Mouse (Mus musculus): ENCODE results near the gene Dennd4b. TPM values are rescaled to one million over a fixed set of nuclear protein-coding genes. Genes with fewer than 3 reads are reported as not detected.
"Not testable (repeated sequence)": the region's sequence is repeated elsewhere in the genome, so short reads cannot be mapped to it uniquely, and the experiment has no call there.

Gene Dennd4b
- total RNA-seq, 2 experiments from 2014 or later, result 71.3 to 76.9 TPM

DNA sequence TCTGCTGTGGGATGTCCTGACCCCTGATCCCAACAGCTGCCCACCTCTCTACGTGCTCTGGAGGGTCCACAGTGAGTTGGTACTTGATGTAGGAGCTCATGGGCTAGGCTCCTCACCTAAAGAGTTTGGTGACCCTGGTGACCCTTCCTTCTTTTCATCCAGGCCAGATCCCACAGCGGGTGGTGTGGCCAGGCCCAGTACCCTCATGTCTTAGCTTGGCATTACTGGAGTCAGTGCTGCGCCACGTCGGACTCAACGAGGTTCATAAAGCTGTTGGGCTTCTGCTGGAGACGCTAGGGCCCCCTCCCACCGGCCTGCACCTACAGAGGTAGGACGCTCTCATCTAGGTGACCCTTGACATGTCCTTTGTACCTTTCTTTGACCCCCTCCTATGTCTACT lies 14.2 kb downstream of the Dennd4b start:
- no peak for DNase-seq

DNA sequence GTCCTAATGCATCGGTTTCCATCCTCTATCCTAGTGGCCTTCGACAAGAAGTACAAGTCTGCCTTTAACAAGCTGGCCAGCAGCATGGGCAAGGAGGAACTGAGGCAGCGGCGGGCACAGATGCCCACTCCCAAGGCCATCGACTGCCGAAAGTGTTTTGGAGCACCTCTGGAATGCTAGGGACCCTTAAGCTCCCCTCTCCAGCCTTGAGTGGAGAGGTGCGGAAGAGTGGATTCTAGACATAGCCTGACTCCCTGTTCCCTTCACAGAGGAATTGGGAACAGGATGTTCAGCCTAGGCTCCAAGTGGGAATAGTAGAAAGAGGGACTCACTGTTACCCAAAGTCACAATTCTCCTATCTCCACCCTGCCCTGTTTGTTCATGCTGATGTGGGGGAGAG lies 14.8 kb downstream of the Dennd4b start:
- DNase-seq, result no peak

DNA sequence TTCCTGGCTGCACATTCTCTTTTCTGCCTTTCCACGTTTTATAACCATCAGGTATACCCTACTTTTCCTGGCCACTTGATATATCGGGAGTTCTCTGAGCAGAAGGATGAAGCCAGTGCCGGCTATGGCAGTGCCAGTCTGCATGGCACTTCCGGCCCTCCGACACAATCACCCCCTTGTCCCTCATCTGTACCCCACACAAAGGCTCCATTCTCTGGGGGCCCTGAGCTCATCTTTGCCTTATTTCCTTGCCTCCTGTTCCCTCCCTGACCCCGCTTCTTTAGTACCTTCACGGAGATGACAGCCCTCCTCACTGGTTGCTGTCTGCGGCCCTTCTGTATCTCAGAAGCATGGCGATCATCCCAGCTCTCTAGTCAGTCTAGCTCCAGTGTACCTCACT lies 15.7 kb downstream of the Dennd4b start:
- DNase-seq, result no peak

DNA sequence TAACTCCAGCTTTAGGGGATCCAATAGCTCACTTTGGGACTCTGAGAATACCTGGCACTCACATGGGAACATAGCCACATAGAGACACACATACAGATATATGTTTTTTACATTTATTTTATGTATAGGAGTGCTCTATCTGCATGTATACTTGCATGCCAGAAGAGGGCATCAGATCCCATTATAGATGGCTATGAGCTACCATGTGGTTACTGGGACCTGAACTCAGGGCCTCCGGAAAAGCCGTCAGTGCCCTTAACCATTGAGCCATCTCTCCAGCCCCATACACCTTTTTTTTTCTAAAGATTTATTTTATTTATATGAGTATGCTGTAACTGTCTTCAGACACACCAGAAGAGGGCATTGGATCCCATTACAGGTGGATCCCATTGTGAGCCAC lies 19.2 kb downstream of the Dennd4b start:
- no peak for DNase-seq

DNA sequence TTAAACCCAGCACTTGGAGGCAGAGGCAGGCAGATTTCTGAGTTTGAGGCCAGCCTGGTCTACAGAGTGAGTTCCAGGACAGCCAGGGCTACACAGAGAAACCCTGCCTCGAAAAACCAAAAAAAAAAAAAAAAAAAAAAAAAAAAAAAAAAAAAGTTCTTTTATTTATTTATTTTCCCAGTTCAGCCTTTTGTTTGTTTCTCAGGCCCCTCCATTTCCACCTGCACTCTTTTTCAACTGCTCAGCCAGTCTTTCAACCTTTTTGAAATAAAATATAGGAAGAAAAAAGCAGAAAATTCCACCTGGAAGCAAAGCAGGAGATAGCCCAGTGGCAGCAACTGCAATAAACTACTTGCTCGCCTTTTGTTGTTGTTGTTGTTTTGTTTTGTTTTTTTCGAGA lies 24.4 kb downstream of the Dennd4b start:
- DNase-seq, result not testable (repeated sequence)

DNA sequence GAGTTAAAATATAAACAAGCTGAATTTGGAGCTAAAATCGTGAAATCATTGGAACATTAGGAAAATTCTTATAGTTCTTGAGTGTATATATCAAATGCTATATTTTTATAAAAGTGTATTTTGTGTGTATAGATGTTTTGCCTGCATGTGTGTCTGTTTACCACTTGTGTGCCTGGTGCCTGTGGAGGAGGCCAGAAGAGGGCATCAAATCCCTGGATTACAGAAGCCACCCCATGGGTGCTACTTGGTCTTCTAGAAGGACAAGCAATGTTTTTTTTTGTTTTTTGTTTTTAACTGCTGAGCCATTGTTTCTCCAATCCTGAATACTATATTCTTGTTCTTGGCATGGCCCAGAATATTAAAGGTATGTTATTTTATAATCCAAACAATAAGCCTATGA lies 25.6 kb downstream of the Dennd4b start:
- DNase-seq, result no peak

DNA sequence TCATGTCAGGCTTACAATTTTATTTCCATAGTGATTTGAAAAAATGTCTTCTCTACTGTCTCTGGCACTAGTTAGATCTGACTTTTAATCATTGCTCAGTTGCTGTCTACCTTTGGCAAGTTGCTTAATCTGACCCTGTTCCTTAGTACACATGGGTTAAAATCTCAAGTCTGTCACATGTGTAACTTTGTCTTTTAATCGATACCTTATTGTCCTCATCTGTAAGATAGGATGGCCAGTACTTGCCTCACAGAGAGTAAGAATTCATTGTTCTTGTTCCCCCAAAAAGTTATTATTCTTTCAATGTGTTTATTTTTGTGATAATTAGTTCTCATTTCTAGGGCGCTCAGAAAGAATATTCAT lies 27.0 kb downstream of the Dennd4b start:
- no peak for DNase-seq

DNA sequence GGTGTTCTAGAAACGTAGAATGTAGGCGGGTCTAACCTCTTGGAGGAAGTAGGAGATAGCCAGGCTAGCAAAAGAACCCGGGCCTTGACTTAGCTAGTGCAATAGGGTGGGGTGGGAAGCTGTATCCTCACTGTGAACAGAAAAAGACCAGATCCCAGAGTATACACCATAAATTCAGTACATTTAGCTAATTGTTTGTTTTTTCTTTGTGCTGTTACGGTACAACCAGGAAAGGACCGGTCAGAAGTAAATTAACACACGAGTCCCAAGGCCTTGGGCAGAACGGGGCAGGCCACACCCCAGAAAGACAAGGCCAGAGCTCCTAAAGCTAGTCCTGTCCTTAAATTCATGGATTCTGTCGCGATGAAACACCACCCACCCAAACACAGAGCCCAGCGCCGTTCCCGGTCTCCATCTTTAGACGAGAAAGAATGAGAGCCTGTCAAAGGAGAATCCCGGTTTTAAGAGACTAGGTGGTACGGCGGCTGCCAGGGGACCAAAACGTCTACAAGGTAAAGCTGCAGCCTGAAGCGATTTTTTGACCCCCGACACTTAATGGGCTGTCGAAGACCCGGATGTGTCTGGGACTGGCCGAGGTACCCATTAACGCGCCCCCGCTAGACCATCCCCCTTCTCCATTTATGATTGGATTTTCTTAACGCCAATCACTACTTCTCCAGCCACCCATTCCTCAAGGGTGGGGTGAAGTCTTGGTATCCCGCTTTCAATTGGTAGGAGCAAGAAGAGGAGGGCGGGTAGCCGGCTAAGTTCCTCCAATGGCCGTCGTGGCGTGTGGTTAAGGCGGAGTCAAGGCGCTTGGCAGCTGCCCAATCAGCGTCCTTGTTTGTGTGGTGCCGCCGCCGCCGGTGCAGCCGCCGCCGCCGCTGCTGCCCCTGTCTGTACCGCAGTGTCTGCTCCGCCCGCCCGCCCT lies 27.6 kb downstream of the Dennd4b start, which contains the start of gene Gatad2b:
Gatad2b (plus strand) TSS at position 834 of the 931 bp plus-strand sequence.
- peak; percentile 99 for DNase-seq

DNA sequence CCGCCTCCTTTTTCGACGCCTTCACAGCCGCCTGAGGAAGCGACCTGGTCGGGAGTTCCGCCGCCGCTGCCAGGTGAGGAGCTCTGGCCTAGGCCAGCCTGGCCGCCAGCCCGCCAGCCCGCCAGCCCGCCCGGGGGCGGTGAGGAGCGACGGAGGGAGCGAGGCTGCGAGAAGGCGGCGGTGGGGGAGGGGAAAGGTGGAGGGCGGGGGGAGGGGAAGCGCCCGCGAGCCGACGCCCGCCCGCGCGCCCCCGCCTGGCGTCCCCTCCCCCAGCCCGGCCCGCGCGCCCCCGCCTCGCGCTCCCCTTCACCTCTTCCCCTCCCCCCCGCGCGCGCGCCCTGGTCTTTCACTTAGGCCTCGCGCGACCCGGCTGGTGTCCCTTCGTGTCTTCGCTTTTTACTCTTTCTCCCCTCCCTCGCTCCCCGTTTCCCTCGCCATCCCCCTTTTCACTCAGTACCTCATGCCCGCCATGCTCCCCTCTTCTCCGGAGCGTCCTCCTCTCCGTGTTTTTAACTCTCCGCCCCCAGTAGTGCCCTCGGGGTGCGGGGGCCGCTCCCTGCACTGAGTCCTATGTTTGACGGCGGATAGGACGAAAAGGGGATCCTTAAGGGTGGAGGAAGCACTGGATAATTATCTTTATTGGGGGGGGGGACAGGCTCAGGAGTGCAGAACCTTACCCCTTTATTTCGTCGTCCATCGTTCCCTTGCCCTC lies 28.5 kb downstream of the Dennd4b start:
- DNase-seq, result no peak

DNA sequence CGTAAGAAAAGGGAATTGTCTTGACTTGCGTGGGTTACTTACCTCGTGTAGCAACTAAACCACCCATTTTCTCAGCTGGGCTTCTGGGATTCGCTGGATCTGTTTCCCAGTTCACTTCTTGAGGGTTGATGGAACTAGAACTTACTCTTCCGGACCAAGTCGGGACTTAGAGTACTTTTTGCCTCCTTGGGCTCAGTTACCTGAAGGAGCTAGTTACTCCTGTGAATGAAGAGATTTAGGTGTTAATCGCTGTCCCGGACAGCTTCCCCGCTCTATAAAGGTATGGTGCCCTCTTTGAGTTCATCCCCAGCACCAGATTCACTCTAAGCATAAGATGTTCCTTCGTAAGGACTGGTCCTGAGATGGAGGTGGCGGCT lies 29.1 kb downstream of the Dennd4b start:
- DNase-seq, result no peak

DNA sequence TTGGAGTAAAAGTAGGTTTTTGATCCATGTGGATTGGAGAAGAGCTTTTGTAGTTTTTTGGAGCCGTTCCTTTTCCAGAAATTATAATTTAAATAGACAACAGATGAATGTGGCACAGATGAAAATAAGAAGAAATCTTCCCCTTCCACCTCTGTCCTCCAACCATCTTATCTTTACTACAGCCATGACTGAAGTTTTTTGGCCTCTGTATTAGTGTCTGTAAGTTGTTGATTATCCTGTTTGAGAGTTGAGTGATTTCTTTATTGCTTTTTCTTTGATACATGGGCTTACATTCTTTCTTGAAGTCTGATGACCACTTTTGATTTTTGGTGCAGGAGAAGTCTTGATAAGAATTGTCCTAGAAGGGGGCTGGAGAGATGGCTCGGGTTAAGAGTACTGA lies 29.7 kb downstream of the Dennd4b start:
- DNase-seq, result no peak

DNA sequence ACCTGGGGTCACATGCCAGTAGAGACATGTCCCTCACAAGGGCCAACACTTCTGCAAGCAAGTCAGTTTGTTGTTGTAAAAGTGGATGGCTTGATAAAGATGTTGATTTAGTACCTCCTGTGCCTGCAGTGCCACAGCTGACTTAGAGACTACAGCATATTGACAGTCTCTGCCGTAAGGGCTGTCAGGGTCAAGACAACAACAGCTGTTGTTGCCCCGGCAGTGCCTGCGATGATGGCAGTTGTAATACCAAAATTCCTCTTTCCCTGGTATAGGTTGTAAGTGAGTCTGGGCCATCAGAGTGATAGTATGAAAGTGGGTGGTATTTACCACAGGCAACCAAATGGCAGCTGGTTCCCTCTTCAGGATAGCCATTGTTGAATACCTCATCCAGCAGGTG lies 40.8 kb downstream of the Dennd4b start:
- no peak for DNase-seq

DNA sequence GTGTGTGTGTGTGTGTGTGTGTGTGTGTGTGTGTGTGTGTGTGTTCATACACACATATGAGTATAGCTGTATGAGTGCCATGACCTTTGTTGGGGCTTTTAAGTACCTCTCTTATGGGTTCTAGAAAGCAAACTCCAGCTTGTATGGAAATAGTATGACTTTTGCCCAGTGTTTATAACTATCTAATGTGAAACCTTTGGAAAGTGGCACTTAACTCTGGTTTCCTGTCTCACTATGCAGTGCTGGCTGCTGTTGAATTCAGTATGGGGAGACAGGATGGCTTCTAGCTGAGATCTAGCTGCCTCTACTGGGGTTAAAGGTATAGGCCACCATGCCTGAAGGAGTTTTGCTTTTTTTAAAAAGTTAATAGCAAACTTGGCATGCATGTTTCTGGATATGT lies 44.6 kb downstream of the Dennd4b start:
- DNase-seq, result no peak

DNA sequence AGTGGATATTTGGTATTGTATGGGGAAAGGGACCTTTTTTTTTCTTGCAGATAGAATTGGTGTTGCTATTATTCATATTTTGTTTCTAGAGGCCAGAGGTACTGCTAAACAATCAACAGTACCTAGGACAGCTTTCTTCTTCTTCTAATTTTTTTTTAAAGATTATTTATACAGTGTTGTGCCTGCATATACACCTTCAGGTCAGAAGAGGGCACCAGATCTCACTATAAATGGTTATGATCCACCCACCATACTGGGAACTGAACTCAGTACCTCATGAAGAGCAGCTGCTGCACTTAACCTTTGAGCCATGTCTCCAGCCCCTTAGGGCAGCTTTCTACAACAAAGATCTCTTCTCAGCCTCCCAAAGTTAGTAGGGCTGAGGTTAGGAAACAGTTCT lies 48.4 kb downstream of the Dennd4b start:
- no peak for DNase-seq

DNA sequence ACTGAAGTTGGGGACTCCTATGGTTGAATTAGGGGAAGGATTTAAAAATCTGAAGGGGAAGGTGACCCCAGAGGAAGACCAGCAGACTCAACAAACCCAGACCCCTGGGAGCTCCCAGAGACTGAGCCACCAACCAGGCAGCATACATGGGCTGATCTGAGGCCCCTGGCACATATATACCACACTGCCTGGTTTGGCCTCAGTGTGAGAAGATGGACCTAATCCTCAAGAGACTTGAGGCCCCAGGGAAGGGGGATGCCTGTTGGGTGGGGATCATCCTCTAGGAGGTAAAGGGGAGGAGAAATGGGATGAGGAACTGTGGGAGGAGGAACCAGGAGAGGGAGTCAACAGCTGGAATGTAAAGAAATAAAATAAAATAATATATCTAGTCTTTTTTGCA lies 49.3 kb downstream of the Dennd4b start:
- no peak for DNase-seq

DNA sequence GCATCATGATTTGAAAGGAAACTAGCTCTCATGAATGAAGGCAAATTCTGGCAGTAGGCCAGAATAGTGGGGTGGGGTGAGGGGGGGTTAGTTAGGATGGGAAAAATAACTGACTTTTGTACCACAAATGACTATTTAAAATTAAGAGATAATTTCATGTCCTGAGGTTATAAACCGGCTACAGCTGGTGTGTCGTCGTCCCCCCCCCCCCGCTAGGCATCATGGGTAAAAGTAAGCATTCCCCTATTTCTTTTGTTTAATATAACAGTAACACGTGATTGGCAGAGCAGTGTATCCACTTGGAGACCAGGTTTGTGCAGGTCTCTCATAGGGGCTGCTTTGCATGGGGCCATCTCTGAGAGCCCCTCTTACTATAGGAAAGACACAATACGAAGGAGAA lies 57.3 kb downstream of the Dennd4b start:
- DNase-seq, result no peak

DNA sequence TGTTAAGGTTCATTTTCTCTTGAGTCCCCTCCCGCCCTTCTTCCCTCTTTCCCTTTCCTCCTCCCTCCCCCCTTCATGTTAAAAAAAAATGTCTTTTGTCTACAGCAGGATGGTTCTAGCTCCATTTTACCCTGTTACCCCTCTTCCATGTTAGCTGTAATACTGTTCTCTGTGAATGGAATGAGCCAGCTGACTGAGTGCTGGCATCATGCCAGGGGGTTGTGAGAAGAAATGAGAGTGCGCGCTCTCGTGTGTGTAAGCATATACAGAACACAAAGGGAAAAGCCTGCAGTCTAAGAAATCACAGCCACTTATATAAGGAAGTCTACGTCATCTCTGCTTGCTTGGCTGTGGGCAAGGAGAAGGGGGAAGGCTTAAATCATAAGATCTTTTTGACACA lies 58.1 kb downstream of the Dennd4b start:
- peak; percentile 9 for DNase-seq

Small RNA genes within 50 kb of the gene (microRNA-seq; reads per million reads assigned to microRNA genes)
- gene Mir7012 (ENCODE audit: borderline replicate concordance in 2 of 2), result 0 reads per million in 2 experiments

Other genes starting within 250 kb of the Dennd4b start
- gene 4933434E20Rik, start 213.5 kb upstream of the Dennd4b start, total RNA-seq (2021), result 10 to 100 TPM; 84.1 to 84.9 TPM
- gene Ubap2l, start 212.6 kb upstream of the Dennd4b start, total RNA-seq (2021), result 10 to 100 TPM; 79.1 to 79.3 TPM
- 100 to 1,000 TPM; 133 to 716 TPM for gene Tpm3, start 192.5 kb upstream of the Dennd4b start, total RNA-seq (2021)
- gene Nup210l, start 161.1 kb upstream of the Dennd4b start, total RNA-seq (2021), result under 1 TPM; 0.05 to 0.08 TPM
- 100 to 1,000 TPM; 823 to 860 TPM for gene Rps27, start 51.5 kb upstream of the Dennd4b start, total RNA-seq (2021)
- gene Rab13, start 51.5 kb upstream of the Dennd4b start, total RNA-seq (2021), result 1 to 10 TPM; 7.1 to 8.8 TPM
- gene Jtb, start 33.6 kb upstream of the Dennd4b start, total RNA-seq (2021), result 10 to 100 TPM; 54.3 to 56.9 TPM
- under 1 TPM in 1 of 2 experiments, not detected in 1; 0.35 TPM for gene Creb3l4, start 21.7 kb upstream of the Dennd4b start, total RNA-seq (2021)
- gene Slc39a1, start 17.0 kb upstream of the Dennd4b start, total RNA-seq (2021), result 10 to 100 TPM; 49.6 to 54.7 TPM
- gene Crtc2, start 11.0 kb upstream of the Dennd4b start, total RNA-seq (2021), result 10 to 100 TPM; 13.9 to 16.9 TPM
- 10 to 100 TPM; 37.2 to 40.0 TPM for gene Gatad2b, start 28.0 kb downstream of the Dennd4b start, total RNA-seq (2021)
- gene Slc27a3, start 124.8 kb downstream of the Dennd4b start, total RNA-seq (2021), result 1 to 10 TPM; 1.5 to 1.7 TPM
- gene Ints3, start 168.4 kb downstream of the Dennd4b start, total RNA-seq (2021), result 10 to 100 TPM; 14.5 to 15.9 TPM
- gene Npr1, start 200.7 kb downstream of the Dennd4b start, total RNA-seq (2021), result 10 to 100 TPM in 1 of 2 experiments, 1 to 10 TPM in 1; 7.7 to 10.8 TPM
- gene Ilf2, start 210.9 kb downstream of the Dennd4b start, total RNA-seq (2021), result 10 to 100 TPM; 23.4 to 25.6 TPM
- 10 to 100 TPM; 57.4 to 60.0 TPM for gene Snapin, start 225.8 kb downstream of the Dennd4b start, total RNA-seq (2021)
- 10 to 100 TPM; 86.0 to 86.1 TPM for gene Chtop, start 244.3 kb downstream of the Dennd4b start, total RNA-seq (2021)
- gene S100a1, start 249.2 kb downstream of the Dennd4b start, total RNA-seq (2021), result 100 to 1,000 TPM; 112 to 150 TPM
- 10 to 100 TPM in 1 of 2 experiments, 1 to 10 TPM in 1; 9.5 to 16.8 TPM for gene S100a13, start 249.2 kb downstream of the Dennd4b start, total RNA-seq (2021)